Mouse (Mus musculus) C2C12 (cell line): ENCODE measurements around the gene Arhgap19.

Source experiments
- CEBPB ChIP-seq: IDR thresholded peaks from one replicate; pipeline ENCODE4 v1.6.1; 2011; ENCODE audit warnings: low read depth, mild to moderate bottlenecking, control low read depth, moderate library complexity
- CTCF ChIP-seq: IDR thresholded peaks from one replicate; pipeline ENCODE4 v1.5.1; 2011; ENCODE audit not compliant: control insufficient read depth, insufficient read depth, insufficient read length
- FOSL1 ChIP-seq: IDR thresholded peaks from one replicate; pipeline ENCODE4 v1.8.0; 2011; ENCODE audit warnings: mild to moderate bottlenecking, low read length; ENCODE audit not compliant: poor library complexity, insufficient read depth, severe bottlenecking
- MAX ChIP-seq: IDR thresholded peaks from one replicate; pipeline ENCODE4 v1.6.1; 2011; ENCODE audit warnings: mild to moderate bottlenecking, control low read depth
- MYOD1 ChIP-seq: IDR thresholded peaks from one replicate; pipeline ENCODE4 v1.6.1; 2011; ENCODE audit warnings: low read depth; ENCODE audit not compliant: control insufficient read depth, insufficient read length
- MYOG ChIP-seq: IDR thresholded peaks from one replicate; pipeline ENCODE4 v1.6.1; 2011; ENCODE audit not compliant: control insufficient read depth, insufficient read length; ENCODE audit errors: extremely low read depth
- USF1 ChIP-seq: IDR thresholded peaks from one replicate; pipeline ENCODE4 v1.6.1; 2011; ENCODE audit warnings: low read depth, mild to moderate bottlenecking, control low read depth, moderate library complexity

DNA sequence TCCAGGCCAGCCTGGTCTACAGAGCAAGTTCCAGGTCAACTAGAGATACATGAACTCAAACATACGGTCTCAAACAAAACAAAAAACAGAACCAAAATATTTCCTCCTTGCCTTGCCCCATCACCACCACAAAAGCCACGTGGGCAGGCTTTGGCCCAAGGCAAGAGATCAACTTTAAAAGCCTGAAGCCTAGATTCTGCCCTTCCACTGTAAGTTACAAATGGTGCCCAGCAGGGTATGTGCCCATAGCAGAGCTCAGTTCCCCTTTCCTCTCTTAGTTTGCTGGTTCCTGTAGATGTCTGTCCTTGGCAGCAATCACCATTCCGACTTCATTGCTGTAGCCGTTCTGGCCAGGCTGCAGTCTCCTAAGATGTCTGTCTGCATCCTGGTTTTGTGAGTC lies 40.9 kb upstream of the Arhgap19 start:
- no peak for TF ChIP-seq CTCF
- no peak for TF ChIP-seq MYOD1
- no peak for TF ChIP-seq MAX
- no peak for TF ChIP-seq MYOG
- no peak for TF ChIP-seq USF1
- no peak for TF ChIP-seq CEBPB
- no peak for TF ChIP-seq FOSL1
